Mouse (Mus musculus) stomach, postnatal 0 days (tissue): Measurements from ENCODE around the gene 1700025C18Rik. TPM values are rescaled to one million over a fixed set of nuclear protein-coding genes. Genes with fewer than 3 reads are reported as not detected.

Experiments used
- ATAC-seq: fragments of 200-750 bp; cut with Nextera tagmentation; 2 replicates; pipeline ENCODE4 v1.8.0; 2017; ENCODE audit not compliant: low FRiP score, low TSS enrichment
- DNase-seq: peaks from one replicate; pipeline ENCODE4 v3.0.0-alpha.2; 2016; ENCODE audit warnings: low spot score
- H3K27ac ChIP-seq: fragments of 300-500 bp; sonication (generic); replicated peaks from 2 replicates; pipeline ENCODE4 v1.5.1; 2014; ENCODE audit warnings: mild to moderate bottlenecking, control low read depth
- H3K27me3 ChIP-seq: fragments of 300-500 bp; sonication (generic); 2 replicates; pipeline ENCODE4 v1.6.1; 2014; ENCODE audit warnings: low read length; ENCODE audit not compliant: control insufficient read depth, insufficient read depth
- H3K36me3 ChIP-seq: fragments of 300-500 bp; sonication (generic); 2 replicates; pipeline ENCODE4 v1.6.1; 2014; ENCODE audit warnings: low read length, mixed read lengths; ENCODE audit not compliant: control insufficient read depth, insufficient read depth
- H3K4me1 ChIP-seq: fragments of 300-500 bp; sonication (generic); replicated peaks from 2 replicates; pipeline ENCODE4 v1.6.1; 2014; ENCODE audit warnings: antibody characterized with exemption; ENCODE audit not compliant: control insufficient read depth, insufficient read depth
- H3K4me2 ChIP-seq: fragments of 300-500 bp; sonication (generic); replicated peaks from 2 replicates; pipeline ENCODE4 v1.6.1; 2014; ENCODE audit warnings: low read depth, mild to moderate bottlenecking, control low read depth, moderate library complexity
- H3K4me3 ChIP-seq: fragments of 300-500 bp; sonication (generic); 2 replicates; pipeline ENCODE4 v1.5.1; 2014; ENCODE audit warnings: low read depth, low read length, control low read depth
- H3K9ac ChIP-seq: fragments of 300-500 bp; sonication (generic); 2 replicates; pipeline ENCODE4 v1.6.1; 2014; ENCODE audit warnings: mild to moderate bottlenecking, low read length, control low read depth, mixed read lengths
- H3K9me3 ChIP-seq: fragments of 300-500 bp; sonication (generic); 2 replicates; pipeline ENCODE4 v1.6.1; 2016; ENCODE audit warnings: low read length; ENCODE audit not compliant: control insufficient read depth
- CTCF ChIP-seq: IDR thresholded peaks from 2 replicates; pipeline ENCODE4 v1.5.1; 2016; ENCODE audit warnings: antibody characterized with exemption, low read depth, mild to moderate bottlenecking, moderate library complexity
- EP300 ChIP-seq: optimal IDR thresholded peaks from 2 replicates; pipeline ENCODE3; 2016; ENCODE audit warnings: antibody characterized with exemption
- WGBS: fragments of 180-500 bp; shearing (Covaris S2); extraction: QIAGEN DNeasy Blood & Tissue Kit; methylation state at CpG from one replicate; pipeline ENCODE4 v1.1.7; 2014; 5-methylcytosine and 5-hydroxymethylcytosine counted together
- polyA plus RNA-seq: library from polyadenylated mRNA; unstranded; fragments of >200 nt; fragmentation: Nextera tagmentation; extraction: Ambion mirVana; gene quantifications from 2 replicates; pipeline ENCODE4 v1.2.1, GENCODE M21; 2015

The 1700025C18Rik gene
- polyA plus RNA-seq, 1 experiment from 2014 or later = not detected

DNA sequence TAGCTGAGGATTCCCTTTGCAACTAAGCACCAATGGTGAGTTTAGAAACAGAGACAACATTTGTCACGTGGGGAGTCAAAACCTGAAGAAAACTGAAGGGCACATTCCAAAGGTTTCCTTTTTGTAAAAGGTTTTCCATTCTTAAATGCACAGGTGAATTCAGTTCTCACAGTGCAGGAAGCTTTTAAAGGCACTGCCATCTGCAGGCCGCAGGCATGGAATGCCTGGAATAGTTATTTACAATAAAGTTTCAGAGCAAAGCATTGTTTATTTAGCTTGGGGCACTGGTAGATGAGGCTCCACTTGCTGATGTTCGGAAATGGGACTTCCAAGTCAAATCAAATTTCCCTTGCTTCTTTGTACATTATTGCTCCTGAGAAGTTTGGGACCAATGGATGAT is 58.0 kb downstream of the 1700025C18Rik start:
- DNase-seq = peak; percentile 37
- WGBS = 29% methylated on average over 3 of the region's 3 CpGs
- H3K4me2 ChIP-seq = no peak overlapping the region; the same call in 1 of the 2 replicates
- no peaks in the 10 kb centered on the region for H3K27me3 ChIP-seq
- H3K36me3 ChIP-seq = no peaks in the 10 kb centered on the region
- no peak overlapping the region for H3K4me3 ChIP-seq
- no peak overlapping the region for H3K27ac ChIP-seq
- no peaks in the 10 kb centered on the region for H3K4me1 ChIP-seq
- ATAC-seq = no peak
- TF ChIP-seq CTCF (peak; percentile 65), EP300 (no peak)
- no peaks in the 10 kb centered on the region for H3K9me3 ChIP-seq
- no peak overlapping the region for H3K9ac ChIP-seq

Other genes with a start within 250 kb of the 1700025C18Rik start
- gene Pltp, start 233.0 kb downstream of the 1700025C18Rik start, polyA plus RNA-seq = 42.7 and 44.2 TPM in 2 replicates
- 49.2 and 51.4 TPM in 2 replicates for gene Pcif1, start 211.4 kb downstream of the 1700025C18Rik start, polyA plus RNA-seq
- 3.7 and 4.3 TPM in 2 replicates for gene Zfp335, start 179.0 kb downstream of the 1700025C18Rik start, polyA plus RNA-seq
- 0.87 and 1.1 TPM in 2 replicates for gene Mmp9, start 150.0 kb downstream of the 1700025C18Rik start, polyA plus RNA-seq
- 0.12 and 0.21 TPM in 2 replicates for gene Slc12a5, start 129.9 kb downstream of the 1700025C18Rik start, polyA plus RNA-seq
- 17.3 and 17.9 TPM in 2 replicates for gene Ncoa5, start 55.9 kb downstream of the 1700025C18Rik start, polyA plus RNA-seq
- 3.3 and 3.7 TPM in 2 replicates for gene Cd40, start 35.1 kb downstream of the 1700025C18Rik start, polyA plus RNA-seq
- 0.05 and 0.08 TPM in 2 replicates for gene Cdh22, start 144.1 kb upstream of the 1700025C18Rik start, polyA plus RNA-seq
- 38.5 and 39.3 TPM in 2 replicates for gene Slc35c2, start 197.1 kb upstream of the 1700025C18Rik start, polyA plus RNA-seq
- 21.2 and 22.6 TPM in 2 replicates for gene Elmo2, start 235.7 kb upstream of the 1700025C18Rik start, polyA plus RNA-seq